Mouse (Mus musculus): ENCODE measurements around the gene Klhl11. TPM values are rescaled to one million over a fixed set of nuclear protein-coding genes. Genes with fewer than 3 reads are reported as not detected.

The Klhl11 gene
- polyA plus RNA-seq, 1 experiment from 2014 or later = 18.8 TPM

Small RNA genes lying within 50 kb of the gene (microRNA-seq; reads per million reads assigned to microRNA genes)
- gene Gm27374 = not detected
- gene Mir7116 = 1.2 reads per million

Other genes with a start within 250 kb of the Klhl11 start
- not detected in 2 replicates for gene Krt16, start 223.8 kb downstream of the Klhl11 start, polyA plus RNA-seq (2014; fragmentation: Nextera tagmentation; extraction: Ambion mirVana)
- gene Krt17, start 211.7 kb downstream of the Klhl11 start, polyA plus RNA-seq (2014; fragmentation: Nextera tagmentation; extraction: Ambion mirVana) = not detected in 2 replicates
- gene Krt42, start 202.9 kb downstream of the Klhl11 start, polyA plus RNA-seq (2014; fragmentation: Nextera tagmentation; extraction: Ambion mirVana) = not detected in 2 replicates
- gene Eif1, start 152.9 kb downstream of the Klhl11 start, polyA plus RNA-seq (2014; fragmentation: Nextera tagmentation; extraction: Ambion mirVana) = 1,318 and 1,476 TPM in 2 replicates
- gene Gast, start 138.3 kb downstream of the Klhl11 start, polyA plus RNA-seq (2014; fragmentation: Nextera tagmentation; extraction: Ambion mirVana) = 0.93 and 1.3 TPM in 2 replicates
- gene Hap1, start 116.6 kb downstream of the Klhl11 start, polyA plus RNA-seq (2014; fragmentation: Nextera tagmentation; extraction: Ambion mirVana) = 108 and 170 TPM in 2 replicates
- gene Jup, start 75.0 kb downstream of the Klhl11 start, polyA plus RNA-seq (2014; fragmentation: Nextera tagmentation; extraction: Ambion mirVana) = 70.0 and 75.2 TPM in 2 replicates
- 13.9 and 16.4 TPM in 2 replicates for gene P3h4, start 57.9 kb downstream of the Klhl11 start, polyA plus RNA-seq (2014; fragmentation: Nextera tagmentation; extraction: Ambion mirVana)
- gene Fkbp10, start 57.0 kb downstream of the Klhl11 start, polyA plus RNA-seq (2014; fragmentation: Nextera tagmentation; extraction: Ambion mirVana) = 9.0 and 20.1 TPM in 2 replicates
- 84.9 and 100 TPM in 2 replicates for gene Nt5c3b, start 30.9 kb downstream of the Klhl11 start, polyA plus RNA-seq (2014; fragmentation: Nextera tagmentation; extraction: Ambion mirVana)
- 0.55 and 0.82 TPM in 2 replicates for gene Klhl10, start 30.8 kb downstream of the Klhl11 start, polyA plus RNA-seq (2014; fragmentation: Nextera tagmentation; extraction: Ambion mirVana)
- gene Acly, start 55.3 kb upstream of the Klhl11 start, polyA plus RNA-seq (2014; fragmentation: Nextera tagmentation; extraction: Ambion mirVana) = 161 and 219 TPM in 2 replicates
- 1.9 and 2.5 TPM in 2 replicates for gene Ttc25, start 72.9 kb upstream of the Klhl11 start, polyA plus RNA-seq (2014; fragmentation: Nextera tagmentation; extraction: Ambion mirVana)
- gene Cnp, start 102.2 kb upstream of the Klhl11 start, polyA plus RNA-seq (2014; fragmentation: Nextera tagmentation; extraction: Ambion mirVana) = 24.8 and 28.7 TPM in 2 replicates
- 125 and 129 TPM in 2 replicates for gene Nkiras2, start 146.5 kb upstream of the Klhl11 start, polyA plus RNA-seq (2014; fragmentation: Nextera tagmentation; extraction: Ambion mirVana)
- 93.7 and 108 TPM in 2 replicates for gene Dnajc7, start 147.4 kb upstream of the Klhl11 start, polyA plus RNA-seq (2014; fragmentation: Nextera tagmentation; extraction: Ambion mirVana)
- gene Zfp385c, start 219.7 kb upstream of the Klhl11 start, polyA plus RNA-seq (2014; fragmentation: Nextera tagmentation; extraction: Ambion mirVana) = 0.41 and 0.49 TPM in 2 replicates
- gene Dhx58, start 231.5 kb upstream of the Klhl11 start, polyA plus RNA-seq (2014; fragmentation: Nextera tagmentation; extraction: Ambion mirVana) = 2.0 and 2.1 TPM in 2 replicates
- gene Kat2a, start 239.7 kb upstream of the Klhl11 start, polyA plus RNA-seq (2014; fragmentation: Nextera tagmentation; extraction: Ambion mirVana) = 50.0 and 53.7 TPM in 2 replicates
- 0.70 TPM in 1 of 2 replicates, not detected in the other for gene Hspb9, start 241.1 kb upstream of the Klhl11 start, polyA plus RNA-seq (2014; fragmentation: Nextera tagmentation; extraction: Ambion mirVana)